Mouse (Mus musculus): ENCODE measurements around the gene Chrne. TPM values are rescaled to one million over a fixed set of nuclear protein-coding genes. Genes with fewer than 3 reads are reported as not detected.

Gene Chrne
- polyA plus RNA-seq, 1 experiment from 2014 or later: not detected

GRCm38 (mm10) chr11:70658521-70658920, 39.5 kb upstream of the Chrne start:
- ATAC-seq (ENCODE audit: low FRiP score): no peak

GRCm38 (mm10) chr11:70657991-70658390, 39.0 kb upstream of the Chrne start:
- no peaks in the 10 kb centered on the region for H3K9me3 ChIP-seq (ENCODE audit: control insufficient read depth, low read length)
- 60% methylated on average over 9 of the region's 9 CpGs for WGBS
- no peak overlapping the region for H3K9ac ChIP-seq

More at GRCm38 (mm10) chr11:70658521-70658920, 39.5 kb upstream of the Chrne start:
- H3K4me1 ChIP-seq (replicated peaks; ENCODE audit: control insufficient read depth, insufficient read depth, low read length): peaks cover 19% of the 10 kb centered on the region
- H3K9ac ChIP-seq: no peak overlapping the region
- no peak overlapping the region for H3K4me3 ChIP-seq (replicated peaks; ENCODE audit: low read length)
- no peaks in the 10 kb centered on the region for H3K9me3 ChIP-seq (ENCODE audit: control insufficient read depth, low read length)
- no peak overlapping the region for H3K4me2 ChIP-seq (replicated peaks)
- peaks cover 31% of the 10 kb centered on the region for H3K36me3 ChIP-seq (replicated peaks; ENCODE audit: control insufficient read depth, insufficient read depth)
- DNase-seq (ENCODE audit: low spot score): no peak
- H3K27me3 ChIP-seq (ENCODE audit: control insufficient read depth, insufficient read depth, low read length): no peaks in the 10 kb centered on the region
- no peak overlapping the region for H3K27ac ChIP-seq
- 90% methylated on average over 5 of the region's 5 CpGs for WGBS

GRCm38 (mm10) chr11:70657573-70657972, 38.6 kb upstream of the Chrne start:
- Histone ChIP-seq H3K9me3 (ENCODE audit: control insufficient read depth, low read length) (no peaks in the 10 kb centered on the region), H3K4me2 (replicated peaks) (no peak overlapping the region), H3K27me3 (ENCODE audit: control insufficient read depth, insufficient read depth, low read length) (no peaks in the 10 kb centered on the region), H3K36me3 (replicated peaks; ENCODE audit: control insufficient read depth, insufficient read depth) (peaks cover 25% of the 10 kb centered on the region), H3K4me3 (replicated peaks; ENCODE audit: low read length) (no peak overlapping the region), H3K9ac (no peak overlapping the region), H3K4me1 (replicated peaks; ENCODE audit: control insufficient read depth, insufficient read depth, low read length) (peaks cover 26% of the 10 kb centered on the region), H3K27ac (no peak overlapping the region)
- ATAC-seq (ENCODE audit: low FRiP score) (no peak), DNase-seq (ENCODE audit: low spot score) (no peak)
- 59% methylated on average over 6 of the region's 6 CpGs for WGBS

More at GRCm38 (mm10) chr11:70657991-70658390, 39.0 kb upstream of the Chrne start:
- Histone ChIP-seq H3K36me3 (replicated peaks; ENCODE audit: control insufficient read depth, insufficient read depth) (peaks cover 25% of the 10 kb centered on the region), H3K27ac (no peak overlapping the region), H3K27me3 (ENCODE audit: control insufficient read depth, insufficient read depth, low read length) (no peaks in the 10 kb centered on the region), H3K4me2 (replicated peaks) (no peak overlapping the region), H3K4me1 (replicated peaks; ENCODE audit: control insufficient read depth, insufficient read depth, low read length) (peaks cover 22% of the 10 kb centered on the region), H3K4me3 (replicated peaks; ENCODE audit: low read length) (no peak overlapping the region)
- ATAC-seq (ENCODE audit: low FRiP score) (no peak), DNase-seq (ENCODE audit: low spot score) (no peak)

GRCm38 (mm10) chr11:70656964-70657363, 37.9 kb upstream of the Chrne start, which contains the start of gene Eno3:
TSS of gene Eno3 (plus strand) at chr11:70657202.
- Histone ChIP-seq H3K27me3 (ENCODE audit: control insufficient read depth, insufficient read depth, low read length) (no peaks in the 10 kb centered on the region), H3K4me2 (replicated peaks) (peak within 1 kb of the TSS; percentile 92), H3K9me3 (ENCODE audit: control insufficient read depth, low read length) (no peaks in the 10 kb centered on the region), H3K4me1 (replicated peaks; ENCODE audit: control insufficient read depth, insufficient read depth, low read length) (peaks cover 29% of the 10 kb centered on the region), H3K27ac (peak within 1 kb of the TSS; percentile 96; the same call in 1 of the 2 replicates), H3K9ac (peak within 1 kb of the TSS; percentile 100), H3K4me3 (replicated peaks; ENCODE audit: low read length) (peak within 1 kb of the TSS; percentile 100), H3K36me3 (replicated peaks; ENCODE audit: control insufficient read depth, insufficient read depth) (peaks cover 25% of the 10 kb centered on the region)
- ATAC-seq (ENCODE audit: low FRiP score) (no peak), DNase-seq (ENCODE audit: low spot score) (no peak)
- 4% methylated on average over 3 of the region's 3 CpGs for WGBS

GRCm38 (mm10) chr11:70656456-70656927, 37.5 kb upstream of the Chrne start:
- DNase-seq (ENCODE audit: low spot score): no peak
- Histone ChIP-seq H3K4me3 (replicated peaks; ENCODE audit: low read length) (peak overlapping the region; percentile 100), H3K36me3 (replicated peaks; ENCODE audit: control insufficient read depth, insufficient read depth) (peaks cover 26% of the 10 kb centered on the region), H3K4me1 (replicated peaks; ENCODE audit: control insufficient read depth, insufficient read depth, low read length) (peaks cover 29% of the 10 kb centered on the region), H3K9me3 (ENCODE audit: control insufficient read depth, low read length) (no peaks in the 10 kb centered on the region), H3K27me3 (ENCODE audit: control insufficient read depth, insufficient read depth, low read length) (no peaks in the 10 kb centered on the region), H3K9ac (peak overlapping the region; percentile 100), H3K4me2 (replicated peaks) (peak overlapping the region; percentile 92), H3K27ac (0 out of 2 replicates have a peak overlapping the region, but pooled peaks have one; percentile 96)
- ATAC-seq (ENCODE audit: low FRiP score): no peak
- WGBS: 5% methylated on average over 16 of the region's 16 CpGs

GRCm38 (mm10) chr11:70655571-70656455, 36.8 kb upstream of the Chrne start:
- no peak for DNase-seq (ENCODE audit: low spot score)
- Histone ChIP-seq H3K9me3 (ENCODE audit: control insufficient read depth, low read length) (no peaks in the 10 kb centered on the region), H3K27me3 (ENCODE audit: control insufficient read depth, insufficient read depth, low read length) (no peaks in the 10 kb centered on the region)

GRCm38 (mm10) chr11:70654923-70655570, 36.0 kb upstream of the Chrne start:
- WGBS: 0% methylated on average over 48 of the region's 48 CpGs
- peak; percentile 58 for ATAC-seq (ENCODE audit: low FRiP score)
- Histone ChIP-seq H3K36me3 (replicated peaks; ENCODE audit: control insufficient read depth, insufficient read depth) (peaks cover 37% of the 10 kb centered on the region), H3K4me1 (replicated peaks; ENCODE audit: control insufficient read depth, insufficient read depth, low read length) (peaks cover 29% of the 10 kb centered on the region), H3K4me3 (replicated peaks; ENCODE audit: low read length) (peak overlapping the region; percentile 100), H3K27ac (peak overlapping the region; percentile 96), H3K4me2 (replicated peaks) (peak overlapping the region; percentile 92), H3K27me3 (ENCODE audit: control insufficient read depth, insufficient read depth, low read length) (no peaks in the 10 kb centered on the region), H3K9me3 (ENCODE audit: control insufficient read depth, low read length) (no peaks in the 10 kb centered on the region), H3K9ac (peak overlapping the region; percentile 100)
- DNase-seq (ENCODE audit: low spot score): peak; percentile 82

More at GRCm38 (mm10) chr11:70655571-70656455, 36.8 kb upstream of the Chrne start:
- peak overlapping the region; percentile 96 for H3K27ac ChIP-seq
- peak overlapping the region; percentile 100 for H3K9ac ChIP-seq
- no peak for ATAC-seq (ENCODE audit: low FRiP score)
- under 1% methylated on average over 59 of the region's 61 CpGs for WGBS
- H3K36me3 ChIP-seq (replicated peaks; ENCODE audit: control insufficient read depth, insufficient read depth): peaks cover 29% of the 10 kb centered on the region
- peaks cover 29% of the 10 kb centered on the region for H3K4me1 ChIP-seq (replicated peaks; ENCODE audit: control insufficient read depth, insufficient read depth, low read length)
- H3K4me2 ChIP-seq (replicated peaks): peak overlapping the region; percentile 92
- peak overlapping the region; percentile 100 for H3K4me3 ChIP-seq (replicated peaks; ENCODE audit: low read length)

GRCm38 (mm10) chr11:70654198-70654922, 35.3 kb upstream of the Chrne start, which contains the start of gene Pfn1:
TSS of gene Pfn1 (minus strand) at chr11:70654644.
- no peaks in the 10 kb centered on the region for H3K9me3 ChIP-seq (ENCODE audit: control insufficient read depth, low read length)
- peak within 1 kb of the TSS; percentile 100 for H3K4me3 ChIP-seq (replicated peaks; ENCODE audit: low read length)
- DNase-seq (ENCODE audit: low spot score) (peak; percentile 73), ATAC-seq (ENCODE audit: low FRiP score) (peak; percentile 61; the same call in 1 of the 2 replicates)
- under 1% methylated on average over 60 of the region's 61 CpGs for WGBS
- H3K27ac ChIP-seq: peak within 1 kb of the TSS; percentile 96
- H3K4me2 ChIP-seq (replicated peaks): peak within 1 kb of the TSS; percentile 92
- H3K36me3 ChIP-seq (replicated peaks; ENCODE audit: control insufficient read depth, insufficient read depth): peaks cover 38% of the 10 kb centered on the region
- H3K4me1 ChIP-seq (replicated peaks; ENCODE audit: control insufficient read depth, insufficient read depth, low read length): peaks cover 29% of the 10 kb centered on the region
- H3K9ac ChIP-seq: peak within 1 kb of the TSS; percentile 100
- H3K27me3 ChIP-seq (ENCODE audit: control insufficient read depth, insufficient read depth, low read length): no peaks in the 10 kb centered on the region
